ENCODE assay signal across 29 mouse cellular contexts in the genomic region with DNA sequence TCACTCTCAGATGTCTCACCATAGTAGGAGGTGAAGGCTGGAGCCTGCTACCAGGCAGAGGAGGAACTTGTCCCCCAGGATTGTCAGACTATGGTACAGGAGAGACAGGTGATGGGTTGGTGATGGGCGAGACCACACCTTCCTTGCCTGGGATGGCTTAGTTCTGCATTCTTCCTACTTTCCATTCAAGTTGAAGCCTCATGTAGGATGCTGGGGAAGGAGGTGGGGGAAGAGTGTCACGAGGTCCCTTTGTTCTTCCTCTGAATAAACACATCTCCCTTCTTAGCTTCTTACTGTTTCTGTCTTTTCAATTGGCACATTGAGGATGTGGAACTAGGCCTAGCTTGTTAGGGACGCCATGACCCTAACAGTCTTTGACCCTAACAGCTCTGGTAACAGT. TPM values are rescaled to one million over a fixed set of nuclear protein-coding genes. Genes with fewer than 3 reads are reported as not detected.
"Had no signal": no experiment of that assay in that cellular context is flagged by ENCODE, and none has a peak within 500 bp of the region (broad histone marks: within the 10 kb centered on the region; RNA-seq: fewer than 3 reads in every experiment).

No protein-coding gene starts in this region.

- ATAC-seq: forebrain, embryonic 13.5 days; forebrain, embryonic 14.5 days; forebrain, embryonic 15.5 days; forebrain, embryonic 16.5 days; forebrain, postnatal 0 days had no signal

- H3K9ac ChIP-seq: embryonic facial prominence, embryonic 12.5 days; embryonic facial prominence, embryonic 13.5 days; embryonic facial prominence, embryonic 15.5 days; forebrain, embryonic 12.5 days; forebrain, embryonic 13.5 days; forebrain, embryonic 15.5 days; forebrain, postnatal 0 days had no signal

- H3K4me3 ChIP-seq: embryonic facial prominence, embryonic 10.5 days; embryonic facial prominence, embryonic 12.5 days; embryonic facial prominence, embryonic 13.5 days; embryonic facial prominence, embryonic 15.5 days; erythroblast, embryonic 14.5 days; forebrain, embryonic 10.5 days; forebrain, embryonic 12.5 days; forebrain, embryonic 13.5 days; forebrain, embryonic 15.5 days; gastrocnemius, adult 2 months; heart, adult 2 months had no signal

- DNase-seq: cerebellum, adult 9-10 months; cerebellum, adult 9-11 months; cerebellum, postnatal 10 days; cerebellum, postnatal 14 days; cerebellum, postnatal 25 days; cerebellum, postnatal 36 days; embryo, embryonic 11 days; forebrain, postnatal 0 days; gastrocnemius, adult 2 months; gastrocnemius, postnatal 10 days; gastrocnemius, postnatal 14 days; gastrocnemius, postnatal 25 days; gastrocnemius, postnatal 36 days; heart, adult 11 months; heart, adult 18-20 months; heart, adult 2 months had no signal

- H3K36me3 ChIP-seq: embryonic facial prominence, embryonic 10.5 days; embryonic facial prominence, embryonic 12.5 days; embryonic facial prominence, embryonic 13.5 days; embryonic facial prominence, embryonic 15.5 days; forebrain, embryonic 10.5 days; forebrain, embryonic 12.5 days; forebrain, embryonic 15.5 days had no signal

- H3K9me3 ChIP-seq: embryonic facial prominence, embryonic 10.5 days; embryonic facial prominence, embryonic 12.5 days; embryonic facial prominence, embryonic 13.5 days; embryonic facial prominence, embryonic 15.5 days; forebrain, embryonic 10.5 days; forebrain, embryonic 12.5 days; forebrain, embryonic 13.5 days; forebrain, embryonic 15.5 days had no signal

- H3K27ac ChIP-seq: embryonic facial prominence, embryonic 10.5 days; embryonic facial prominence, embryonic 12.5 days; embryonic facial prominence, embryonic 13.5 days; embryonic facial prominence, embryonic 15.5 days; forebrain, embryonic 10.5 days; forebrain, embryonic 12.5 days; forebrain, embryonic 13.5 days; forebrain, embryonic 15.5 days; gastrocnemius, adult 2 months; heart, adult 2 months had no signal

- H3K27me3 ChIP-seq: embryonic facial prominence, embryonic 12.5 days; embryonic facial prominence, embryonic 13.5 days; embryonic facial prominence, embryonic 15.5 days; forebrain, embryonic 13.5 days; forebrain, embryonic 15.5 days had no signal

- H3K4me2 ChIP-seq: embryonic facial prominence, embryonic 12.5 days; embryonic facial prominence, embryonic 13.5 days; embryonic facial prominence, embryonic 15.5 days; forebrain, embryonic 12.5 days; forebrain, embryonic 13.5 days; forebrain, embryonic 15.5 days had no signal

RNA-seq across cellular contexts. Expression of gene Fam81a, which starts 33.9 kb away (rescaled TPM):
- total RNA-seq: common myeloid progenitor, adult 5-6 weeks; granulocyte monocyte progenitor cell, adult 5-6 weeks had no signal
- polyA plus RNA-seq: erythroblast, embryonic 14.5 days had no signal
